Mouse (Mus musculus) retina, postnatal 1 day (tissue): ENCODE measurements around the gene Ngef.

Source experiments
- DNase-seq: peaks from one replicate; pipeline ENCODE4 v3.0.0-alpha.2; 2012

Gene Ngef

DNA sequence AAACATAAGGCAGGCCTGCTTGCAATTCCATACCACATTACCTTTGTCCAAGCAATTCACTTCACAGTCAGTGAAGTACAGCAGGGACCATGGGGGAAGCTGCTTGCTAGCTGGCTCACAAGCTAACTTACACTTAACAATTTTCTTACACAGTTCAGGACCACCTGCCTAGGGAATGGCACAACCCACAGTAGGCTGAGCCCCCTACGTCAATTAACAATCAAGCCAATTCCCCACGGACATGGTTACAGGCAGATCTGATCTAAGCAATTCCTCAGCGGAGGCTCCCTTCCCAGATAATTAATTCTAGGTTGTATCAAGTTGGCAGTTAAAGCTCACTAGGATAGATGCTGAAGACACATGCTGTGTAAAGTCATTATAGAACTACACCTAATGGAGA lies 10.7 kb downstream of the Ngef start:
- no peak for DNase-seq

DNA sequence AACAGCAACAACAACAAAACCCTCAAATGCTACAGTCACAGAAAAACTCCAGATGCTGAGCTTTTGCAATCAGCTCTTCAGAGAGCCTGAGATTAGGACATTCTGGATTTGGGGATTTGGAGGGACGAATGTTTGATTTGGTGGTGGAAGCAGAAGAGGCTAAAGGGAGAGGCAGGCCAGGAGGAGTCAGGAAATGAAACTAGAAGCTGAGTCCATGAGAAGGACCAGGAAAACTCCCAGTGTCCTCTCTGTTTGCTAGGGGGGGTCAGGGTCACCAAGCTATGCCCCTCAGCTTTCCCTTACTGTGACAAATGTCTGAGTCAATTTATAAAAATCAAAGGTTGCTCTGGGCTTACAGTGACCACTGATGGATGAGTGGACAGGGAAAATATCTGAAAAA lies 20.1 kb downstream of the Ngef start:
- DNase-seq, result no peak

DNA sequence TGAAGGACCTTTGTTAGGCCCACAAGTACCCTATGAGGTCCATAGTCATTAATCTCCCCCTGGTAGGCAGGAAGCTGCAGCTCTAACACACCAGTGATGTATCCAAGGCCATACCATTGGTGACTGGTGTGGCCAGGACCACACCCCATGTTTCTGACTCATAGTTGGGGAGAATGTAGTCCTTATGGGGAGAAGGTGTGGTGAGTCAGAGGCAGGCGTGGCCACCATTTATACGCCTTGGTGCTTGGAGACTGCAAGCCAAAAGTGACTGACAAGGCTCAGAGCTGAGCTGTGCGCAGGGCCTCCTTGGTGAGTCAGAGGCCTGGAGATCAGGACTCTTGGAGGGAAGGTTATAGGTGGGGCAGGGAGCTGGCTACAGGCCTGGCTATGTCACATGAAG lies 22.7 kb downstream of the Ngef start:
- no peak for DNase-seq

DNA sequence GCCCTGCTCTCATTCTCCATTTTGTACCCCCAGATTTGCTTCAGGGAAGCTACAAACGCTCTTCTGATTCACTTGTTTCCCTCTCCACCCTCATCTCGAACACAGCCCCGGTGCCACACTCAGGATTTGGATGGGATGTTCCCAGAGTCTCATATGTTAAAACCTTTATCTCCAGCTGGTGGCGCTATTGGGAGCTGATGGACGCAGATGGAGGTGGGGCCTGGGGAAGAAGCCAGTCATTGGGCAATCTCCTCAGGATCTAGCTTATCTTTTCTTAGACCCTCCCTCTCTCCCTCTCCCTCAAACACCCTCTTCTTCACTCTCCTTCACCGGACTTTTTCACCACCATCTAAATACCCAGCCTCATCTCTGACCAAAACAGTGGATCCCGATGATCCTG lies 32.1 kb downstream of the Ngef start:
- peak; percentile 50 for DNase-seq

DNA sequence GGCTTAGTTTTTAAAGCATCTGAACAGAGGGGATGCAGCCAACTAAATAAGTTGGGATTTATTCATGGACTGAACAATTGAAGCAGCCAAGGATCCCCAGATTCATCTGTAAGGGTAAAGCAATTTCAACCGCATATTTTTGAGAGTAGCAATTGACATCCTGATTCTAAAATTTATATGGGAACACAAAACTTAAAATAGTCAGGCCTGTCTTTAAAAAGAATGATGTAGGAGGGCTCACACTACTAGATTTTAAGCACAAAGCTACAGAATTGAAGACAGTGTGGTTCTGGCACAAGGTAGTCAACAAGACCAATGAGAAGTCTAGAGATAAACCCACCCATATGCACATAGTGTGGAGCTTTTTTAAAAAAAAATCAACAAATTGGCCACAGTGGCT lies 36.7 kb downstream of the Ngef start:
- DNase-seq, result no peak

DNA sequence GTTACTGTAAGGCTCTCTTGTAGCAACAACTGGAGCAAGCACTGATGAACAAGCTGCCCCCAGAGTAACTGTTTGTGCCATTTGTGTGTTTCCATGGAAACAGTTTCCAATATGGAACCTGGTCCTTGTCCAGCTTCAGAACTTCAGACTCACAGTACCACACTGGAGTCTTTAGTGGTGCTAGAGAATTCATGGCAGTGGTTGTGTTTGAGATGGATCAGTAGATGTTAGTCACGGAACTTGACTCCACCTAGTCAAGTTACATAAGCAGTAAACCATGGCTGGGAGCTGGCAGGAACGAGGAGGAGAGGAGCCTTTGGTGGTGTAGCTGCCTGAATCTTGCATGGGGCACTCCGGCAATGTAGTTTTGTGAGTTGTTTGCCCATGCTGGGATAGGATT lies 39.6 kb downstream of the Ngef start:
- no peak for DNase-seq

DNA sequence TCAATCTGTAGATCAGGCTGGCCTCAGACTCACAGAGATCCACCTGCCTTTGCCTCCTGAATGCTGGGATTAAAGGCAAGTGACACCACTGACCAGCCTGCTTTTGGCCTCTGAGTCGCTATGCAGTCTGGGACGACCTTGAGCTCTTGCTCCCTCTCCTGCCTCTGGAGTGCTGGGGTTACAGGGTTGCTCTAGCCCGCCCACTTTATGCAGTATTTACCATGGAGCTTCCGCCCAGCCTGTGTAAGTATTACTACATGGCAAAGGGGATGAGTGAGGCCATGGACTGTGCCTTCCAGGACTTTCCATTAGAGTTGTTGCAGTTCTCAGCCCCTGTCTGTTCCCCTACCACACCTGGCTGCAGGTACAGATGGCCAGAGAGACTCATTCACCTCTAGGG lies 41.3 kb downstream of the Ngef start:
- DNase-seq, result no peak

DNA sequence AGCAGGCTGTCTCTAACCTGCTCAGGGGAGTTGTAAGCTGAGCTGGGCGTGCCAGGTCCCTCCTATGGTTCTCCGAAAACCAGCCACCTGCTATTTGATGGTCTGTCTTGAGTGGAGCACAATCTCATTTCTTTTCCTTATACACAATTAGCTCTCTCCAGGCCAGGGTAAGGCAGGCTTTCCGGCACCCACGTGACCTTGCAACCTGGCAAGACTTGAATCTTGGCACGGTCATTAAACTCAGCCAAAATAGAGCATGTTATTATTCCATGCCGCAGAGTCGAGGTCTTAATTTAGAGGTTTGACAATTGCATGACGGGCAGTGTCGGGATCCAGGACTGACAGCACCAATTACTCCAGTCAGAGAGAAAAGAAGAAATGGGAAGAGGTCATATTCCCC lies 46.5 kb downstream of the Ngef start:
- no peak for DNase-seq

DNA sequence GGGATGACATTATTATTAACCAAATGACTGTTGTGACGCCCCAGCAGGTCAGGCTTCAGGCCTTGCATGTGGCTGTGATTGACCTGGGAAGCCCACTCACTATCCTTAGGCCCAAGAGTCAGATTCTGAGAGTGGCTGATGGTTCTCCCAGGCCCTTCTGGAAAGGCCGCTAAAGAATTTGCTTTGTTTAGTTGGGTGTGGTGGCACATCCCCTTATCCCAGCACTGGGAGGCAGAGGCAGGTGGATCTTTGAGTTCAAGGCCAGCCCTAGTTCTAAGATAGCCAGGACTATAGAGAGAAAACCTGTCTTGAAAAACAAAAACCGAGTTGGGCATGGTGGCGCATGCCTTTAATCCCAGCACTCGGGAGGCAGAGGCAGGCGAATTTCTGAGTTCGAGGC lies 48.6 kb downstream of the Ngef start:
- no peak for DNase-seq

DNA sequence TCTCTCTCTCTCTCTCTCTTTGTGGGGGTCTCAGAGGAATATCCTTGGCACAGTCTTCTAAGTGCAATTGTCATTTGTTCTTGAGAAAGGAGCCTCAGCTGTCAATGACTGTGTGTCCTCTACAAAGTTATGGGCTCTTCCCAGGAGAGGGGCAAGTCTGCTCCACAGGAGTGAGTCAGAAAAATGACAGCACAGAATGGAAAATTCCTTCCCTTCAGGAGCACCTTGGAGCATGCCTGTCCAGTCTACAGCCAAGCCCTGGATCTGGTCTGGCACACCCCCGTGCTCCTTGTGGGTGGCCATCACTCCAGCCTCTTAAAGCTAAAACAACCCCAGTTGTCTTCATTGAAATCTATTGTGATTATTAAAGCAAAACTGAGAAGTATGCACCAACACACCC lies 52.1 kb downstream of the Ngef start:
- DNase-seq, result no peak

DNA sequence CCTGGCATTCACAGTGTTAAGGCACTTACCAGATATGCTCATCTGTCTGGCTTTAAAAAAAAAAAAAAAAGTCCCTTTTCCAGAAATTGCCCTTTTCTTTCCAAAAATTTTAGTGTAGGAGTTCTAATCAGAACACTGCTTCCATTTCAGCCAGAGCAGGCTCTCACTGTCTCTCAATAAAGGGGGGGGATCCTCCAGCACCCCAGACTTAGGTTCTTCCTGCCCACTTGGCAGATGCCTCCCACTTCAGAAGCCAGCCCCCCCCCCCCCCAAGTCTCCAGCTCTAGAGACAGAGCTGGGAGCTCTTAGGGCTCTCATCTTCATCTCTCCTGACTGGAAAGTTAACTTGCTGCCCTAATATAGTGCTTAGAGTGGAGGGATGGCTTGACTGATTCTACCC lies 53.2 kb downstream of the Ngef start:
- DNase-seq, result no peak

DNA sequence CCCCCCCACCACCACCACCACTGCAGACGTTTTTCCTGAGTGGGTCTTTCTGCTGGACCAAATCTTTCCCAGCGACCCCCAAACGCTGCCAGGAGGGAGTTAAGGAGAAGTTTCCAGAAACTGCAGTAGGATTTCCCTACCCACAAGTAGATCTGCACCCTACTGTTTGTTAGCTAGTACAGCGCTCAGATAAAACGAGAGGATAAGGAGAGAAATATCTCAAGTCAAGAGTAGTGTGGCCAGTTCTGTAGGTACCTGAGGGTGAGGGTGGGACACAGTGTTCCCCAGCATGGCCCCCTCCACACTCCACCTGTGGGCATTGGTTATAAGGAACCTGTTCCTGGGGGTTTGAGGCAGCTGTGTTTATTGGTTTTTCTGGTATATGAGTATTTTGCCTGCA lies 62.8 kb downstream of the Ngef start:
- no peak for DNase-seq

DNA sequence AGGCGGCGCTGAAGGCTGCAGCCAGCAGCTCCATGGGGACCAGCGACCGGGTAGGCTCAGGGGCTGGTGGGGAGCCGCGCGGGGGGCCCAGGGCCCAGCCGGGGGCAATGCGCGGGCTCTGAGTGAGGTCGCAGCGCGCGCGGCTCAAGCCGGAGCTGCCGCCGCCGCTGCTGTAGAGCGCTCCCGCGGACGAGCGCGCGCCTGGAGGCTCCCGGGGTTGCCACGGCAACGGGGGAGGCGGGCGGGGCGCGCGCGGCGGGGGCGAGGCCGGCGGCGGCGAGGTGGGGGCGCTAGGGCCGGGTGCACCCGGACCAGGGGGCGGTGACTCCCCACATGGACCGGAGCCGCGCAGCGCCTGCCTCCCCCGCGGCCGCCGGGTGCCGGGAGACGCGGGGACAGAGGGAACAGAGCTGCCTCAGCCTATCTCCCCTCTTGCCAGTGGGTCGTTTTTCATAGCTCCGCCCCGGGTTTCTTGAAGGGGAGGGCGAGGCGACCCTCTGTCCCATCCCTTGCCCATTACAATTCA lies 63.4 kb downstream of the Ngef start:
- DNase-seq, result peak; percentile 88

DNA sequence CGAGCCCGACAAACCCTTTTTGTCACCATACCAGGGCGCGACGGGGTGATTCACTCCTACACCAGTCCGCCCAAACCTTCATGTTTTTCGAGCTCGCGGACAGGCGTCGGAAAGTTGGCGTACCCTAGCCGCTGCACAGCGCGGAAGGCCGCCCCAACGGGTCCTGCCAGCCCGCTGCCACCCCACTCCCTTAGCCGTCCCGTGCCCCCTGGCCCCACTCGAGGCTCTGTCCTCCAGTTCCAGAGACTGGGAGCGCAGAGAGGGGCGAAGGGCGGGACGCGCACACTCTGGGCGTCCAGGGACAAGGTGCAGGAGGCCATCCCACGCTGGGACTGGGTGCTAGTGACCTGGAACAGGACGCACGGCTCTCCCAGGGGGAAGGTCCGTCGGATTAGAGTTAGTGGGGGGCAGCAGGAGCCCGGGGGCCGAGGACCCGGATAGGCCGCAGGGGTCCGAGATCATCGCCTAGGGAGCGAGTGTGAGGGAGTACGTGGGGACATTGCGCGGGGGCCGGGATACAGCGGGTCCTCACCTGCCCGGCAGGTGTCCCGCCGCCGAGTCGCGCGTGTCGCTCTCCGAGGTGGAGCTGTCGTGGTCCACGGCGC lies 64.0 kb downstream of the Ngef start, which contains the start of gene Neu2:
Gene Neu2, plus strand, starts transcription at position 329 of the 605 bp plus-strand sequence.
- DNase-seq, result peak; percentile 50

DNA sequence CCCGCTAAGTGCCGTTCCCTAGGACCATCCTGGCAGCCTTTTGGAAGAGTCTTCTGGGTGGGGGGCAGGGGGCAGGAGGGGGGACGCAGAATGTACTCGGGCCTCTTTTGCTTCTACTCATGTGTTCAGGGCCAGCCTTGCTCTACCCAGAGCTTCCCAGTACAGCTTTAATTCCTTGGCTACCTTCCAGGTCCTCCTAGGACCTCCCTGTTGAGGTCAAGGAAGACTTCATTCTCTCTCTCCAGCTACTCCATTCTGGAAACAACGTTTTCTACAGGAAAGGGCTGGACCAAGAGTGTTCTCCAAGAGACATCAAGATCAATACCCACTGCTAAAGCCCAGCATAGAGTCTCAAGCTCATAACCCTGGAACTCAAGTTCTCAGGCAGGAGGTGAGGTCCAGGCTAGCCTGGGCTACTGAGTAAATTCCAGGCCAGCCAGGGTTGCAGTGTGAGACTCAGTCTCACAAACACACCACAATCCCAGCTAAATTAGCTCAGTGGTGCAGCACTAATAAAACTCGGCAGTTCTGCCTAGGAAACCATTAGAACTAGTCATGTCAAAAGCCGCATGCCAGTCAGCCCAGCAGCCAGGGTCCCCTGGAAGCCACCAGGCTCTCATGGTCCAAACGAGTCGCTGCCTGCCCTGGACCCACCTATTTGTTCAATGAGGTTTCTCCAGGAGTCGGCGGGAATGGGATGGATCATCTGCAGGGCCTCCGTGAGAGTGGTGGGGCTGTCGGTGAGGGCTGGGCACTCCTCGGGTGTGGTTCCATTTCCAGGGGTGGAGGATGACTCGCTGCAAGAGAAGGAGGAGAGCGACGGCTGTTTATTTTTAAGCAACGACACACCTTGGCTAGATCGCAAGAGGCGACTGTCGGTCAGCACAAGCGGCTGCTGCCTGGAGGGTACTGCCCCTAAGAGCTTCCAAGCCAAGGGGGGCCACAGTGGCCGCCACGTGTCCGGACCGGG lies 64.8 kb downstream of the Ngef start:
- peak; percentile 69 for DNase-seq

DNA sequence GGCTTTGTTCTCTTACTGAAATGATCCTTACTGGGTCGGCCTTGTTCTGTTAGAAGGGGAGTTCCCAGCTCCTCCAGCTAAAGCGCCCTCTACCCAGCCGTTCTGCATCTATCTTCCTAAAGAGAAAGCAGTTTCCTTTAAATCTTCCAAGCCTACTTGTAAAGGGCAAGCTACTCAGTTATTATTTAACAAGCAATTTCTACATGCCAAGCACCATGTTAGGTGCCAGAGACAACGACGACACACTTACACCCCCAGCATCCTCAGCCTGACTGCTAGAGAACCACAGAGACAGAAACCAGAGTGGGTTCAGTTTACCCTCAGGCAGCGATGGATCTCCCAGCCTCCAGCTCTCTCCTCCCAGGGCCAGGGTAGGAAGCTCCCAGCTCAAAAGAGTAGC lies 65.8 kb downstream of the Ngef start:
- no peak for DNase-seq

DNA sequence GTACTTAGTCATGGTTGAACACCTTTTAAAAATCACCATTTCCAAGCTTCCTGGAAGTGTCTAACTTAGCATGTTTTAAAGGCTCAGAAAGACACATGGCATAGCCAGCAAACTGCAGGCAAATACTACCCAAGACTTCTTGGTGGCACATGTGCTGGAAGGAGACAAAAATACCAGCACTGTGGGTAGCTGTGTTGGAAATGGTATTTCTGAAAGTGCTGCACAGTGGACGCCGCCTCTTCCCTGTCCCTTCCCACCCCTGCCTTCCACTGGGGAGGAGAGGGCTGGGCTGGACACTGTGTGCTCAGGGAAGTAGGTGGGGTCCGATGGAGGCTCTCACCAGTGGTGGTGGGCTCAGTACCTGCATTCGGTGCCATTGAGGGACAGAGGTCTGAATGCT lies 68.1 kb downstream of the Ngef start:
- no peak for DNase-seq

DNA sequence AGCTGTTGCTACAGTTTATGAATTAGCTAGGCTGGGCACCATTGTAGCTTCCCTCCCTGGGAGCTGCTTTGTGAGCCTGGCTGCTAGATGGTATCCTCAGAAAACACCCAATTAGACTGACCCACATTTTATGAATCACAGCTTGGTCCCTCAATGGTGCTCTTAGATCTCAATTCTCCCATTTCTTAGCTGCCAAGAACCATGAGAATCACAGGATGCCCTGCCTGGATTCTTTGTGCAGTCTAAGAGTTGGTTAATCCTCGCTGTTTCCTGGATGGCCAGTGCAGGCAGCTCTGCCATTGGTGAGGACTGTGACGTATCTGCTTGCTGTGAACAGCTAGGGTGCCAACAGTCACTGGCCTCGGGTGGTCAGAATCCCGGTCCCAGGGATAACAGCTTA lies 80.1 kb downstream of the Ngef start:
- peak; percentile 83 for DNase-seq

DNA sequence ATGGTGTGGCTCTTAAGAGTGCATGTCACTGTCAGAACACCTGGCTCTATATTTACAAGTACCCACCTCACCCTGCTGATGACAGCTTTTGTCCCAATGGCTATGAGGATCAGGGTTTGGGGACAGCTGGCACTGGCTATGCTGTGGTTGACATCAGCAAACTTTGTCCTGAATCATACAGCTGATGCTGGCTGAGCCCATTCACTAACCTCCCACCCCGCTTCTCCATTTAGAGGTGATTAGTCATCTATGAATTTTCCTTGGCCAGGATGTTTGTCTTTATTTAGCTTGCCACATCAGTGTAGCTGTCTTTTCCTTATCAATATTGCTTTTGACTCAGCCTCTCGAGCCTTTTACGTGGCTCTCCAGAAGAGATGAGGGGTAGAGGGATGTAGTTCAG lies 81.4 kb downstream of the Ngef start:
- DNase-seq, result no peak

DNA sequence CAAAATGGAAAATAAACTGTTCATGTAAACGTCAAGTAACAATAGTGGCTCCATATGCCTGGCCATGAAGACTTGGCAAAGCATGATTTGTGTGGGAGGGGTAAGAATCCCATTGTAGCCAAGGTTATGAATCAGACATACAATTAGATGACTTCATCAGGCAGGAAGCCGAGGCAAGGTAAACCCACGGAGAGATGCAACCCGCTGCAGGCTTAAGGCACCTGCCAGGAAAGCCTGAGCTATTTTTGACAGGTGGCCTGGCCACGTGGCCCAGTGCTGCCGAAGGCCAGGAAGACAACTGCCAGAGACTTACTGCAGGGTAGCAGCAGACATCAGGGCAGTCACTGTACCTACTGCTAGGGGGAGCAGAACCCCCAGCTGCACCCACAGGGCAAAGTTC lies 87.3 kb downstream of the Ngef start:
- no peak for DNase-seq

DNA sequence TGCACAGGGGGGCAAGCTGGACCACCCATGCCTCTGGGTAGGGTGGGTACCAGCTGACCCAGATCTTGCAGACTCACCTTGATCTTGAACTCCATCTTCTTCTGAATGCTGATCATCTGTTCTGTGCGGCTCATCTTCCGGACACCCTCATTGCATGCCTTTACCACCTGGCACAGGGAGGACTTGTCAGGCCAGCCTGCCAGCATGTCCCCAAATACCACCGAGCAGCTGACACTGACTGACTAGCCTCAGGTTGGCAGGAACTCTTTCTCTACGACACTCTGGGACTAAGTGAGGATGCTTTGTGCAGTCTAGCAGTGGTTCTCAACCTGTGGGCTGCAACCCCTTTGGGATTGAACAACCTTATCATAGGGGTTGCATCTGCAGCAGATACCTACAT lies 91.1 kb downstream of the Ngef start:
- no peak for DNase-seq

DNA sequence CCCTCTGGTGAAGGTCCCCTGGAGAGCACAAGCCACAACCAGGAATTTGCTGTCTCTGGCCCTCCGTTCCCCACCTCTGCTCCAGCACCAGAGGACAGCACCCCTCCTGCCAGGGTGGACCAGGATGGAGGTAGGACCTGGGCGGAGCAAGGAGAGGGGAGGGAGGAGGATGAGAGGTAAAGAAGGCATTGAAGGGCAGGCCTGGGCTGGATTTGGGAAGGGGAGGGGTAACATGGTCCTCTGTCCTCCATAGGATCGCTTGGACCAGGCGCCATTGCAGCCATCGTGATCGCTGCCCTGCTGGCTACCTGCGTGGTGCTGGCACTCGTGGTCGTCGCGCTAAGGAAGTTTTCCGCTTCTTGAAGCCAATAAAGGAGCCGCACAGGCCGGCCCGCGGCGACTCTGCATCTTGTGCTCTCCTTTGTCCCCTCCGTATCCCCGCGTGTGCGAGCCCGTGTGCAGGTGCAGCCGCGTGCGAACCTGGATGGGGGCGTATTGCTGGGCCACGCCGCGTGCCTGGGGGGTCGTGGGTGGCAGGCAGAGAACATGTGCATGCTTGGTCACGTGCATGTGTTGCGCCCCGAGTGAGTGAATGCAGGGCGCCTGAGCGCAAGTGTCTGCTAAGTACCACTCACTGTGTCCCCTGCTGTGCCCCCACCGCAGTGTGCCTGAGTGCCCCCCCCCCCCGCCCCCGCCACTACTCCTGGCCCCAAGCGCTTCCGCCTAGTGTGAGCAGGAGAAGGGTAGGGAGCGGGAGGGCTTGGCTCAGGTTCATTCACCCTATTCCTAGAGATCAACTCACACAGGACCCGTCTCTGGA lies 98.4 kb downstream of the Ngef start:
- DNase-seq, result peak; percentile 54

DNA sequence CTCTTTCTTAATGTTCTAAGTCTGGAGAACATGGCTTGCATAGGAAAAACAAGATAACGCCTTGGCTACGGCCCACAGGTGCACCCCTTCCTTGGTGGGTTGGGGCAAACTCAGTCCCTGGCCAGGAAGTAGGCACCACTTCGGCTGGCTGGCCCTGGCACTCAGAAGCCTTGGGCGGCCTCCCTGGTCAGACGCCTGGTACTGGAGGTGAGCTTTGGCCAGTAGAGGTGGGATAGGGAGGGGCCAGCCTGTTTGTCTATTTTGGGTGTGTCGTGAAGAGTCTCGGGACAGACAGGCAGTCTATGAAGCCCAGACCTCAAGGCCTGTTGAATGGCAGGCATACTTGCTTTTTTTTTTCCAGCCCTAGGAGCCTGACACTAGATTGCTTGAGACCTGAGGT lies 101.1 kb downstream of the Ngef start:
- no peak for DNase-seq
